Mouse (Mus musculus) kidney, adult 18-20 months (tissue): ENCODE results near the gene Lgi4.
A peak's percentile ranks its signal among the peaks of the same experiment; 100 is the strongest.

Source experiments
- DNase-seq: peaks from one replicate; pipeline ENCODE4 v3.0.0; 2021

Gene Lgi4

GRCm38 (mm10) chr7:31059108-31059507 lies at the start of gene Lgi4:
TSS of gene Lgi4 (plus strand) at chr7:31059342.
- DNase-seq, result peak; percentile 83

- no peak for DNase-seq
These were observed 46.2 kb upstream of the Lgi4 start for GRCm38 (mm10) chr7:31012971-31013370.

DNA sequence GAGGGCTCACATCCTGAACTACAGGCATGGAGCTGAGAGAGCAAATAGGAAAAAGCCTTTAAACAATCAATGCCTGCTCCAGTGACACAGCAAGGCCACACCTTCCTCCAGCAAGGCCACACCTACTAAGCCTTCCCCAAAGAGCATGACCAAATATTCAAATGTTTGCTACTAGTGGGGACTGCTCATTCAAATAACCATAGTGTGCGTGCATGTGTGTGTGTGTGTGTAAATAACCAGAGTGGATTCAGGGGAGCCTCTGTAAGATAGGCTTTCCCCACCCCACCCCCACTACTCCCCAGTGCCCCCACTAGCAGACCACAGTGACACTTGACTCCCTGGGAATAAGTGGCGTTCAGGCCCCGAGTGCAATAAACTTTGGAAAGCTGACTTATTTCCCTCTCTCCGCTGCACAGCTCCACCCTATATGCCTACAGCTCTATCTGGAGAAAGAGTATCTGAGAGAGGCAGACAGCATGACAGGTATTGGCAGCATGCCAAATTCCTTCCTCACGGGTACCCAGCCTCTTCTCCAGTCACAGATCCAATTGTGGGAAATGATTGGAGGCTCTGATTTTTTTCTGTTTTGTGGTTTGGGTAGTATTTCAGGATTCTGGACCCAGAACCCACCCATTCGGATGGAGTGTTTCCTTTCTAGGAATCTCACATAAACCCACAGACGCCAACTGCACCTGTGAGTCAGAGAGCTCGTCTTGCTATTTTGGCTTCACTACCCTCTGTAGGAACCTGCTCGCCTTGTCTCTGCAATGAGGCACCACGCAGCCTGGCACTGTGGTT lies 41.8 kb upstream of the Lgi4 start:
- DNase-seq, result no peak

- DNase-seq, result no peak
These were observed 30.5 kb upstream of the Lgi4 start for GRCm38 (mm10) chr7:31028609-31029008.

DNA sequence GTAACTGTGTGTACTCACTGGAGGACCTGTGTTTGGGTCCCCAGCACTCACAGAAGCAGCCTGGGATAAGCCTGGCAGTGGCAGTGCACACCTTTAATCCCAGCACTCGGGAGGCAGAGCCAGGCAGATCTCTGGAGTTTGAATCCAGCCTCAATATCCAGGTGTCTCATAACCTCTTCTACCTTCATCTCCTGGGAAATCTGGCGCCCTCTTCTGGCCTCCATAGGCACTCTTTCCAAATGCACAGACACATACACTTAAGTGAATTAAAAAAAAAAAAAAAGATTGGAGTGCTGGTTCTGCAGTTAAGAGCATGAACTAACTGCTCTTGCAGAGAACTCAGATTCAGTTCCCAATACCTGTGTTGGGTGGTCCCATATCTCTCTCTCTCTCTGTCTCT lies 28.4 kb upstream of the Lgi4 start:
- DNase-seq, result no peak

- DNase-seq, result no peak
These were observed 27.4 kb upstream of the Lgi4 start for GRCm38 (mm10) chr7:31031731-31032130.

GRCm38 (mm10) chr7:31033409-31034165 lies 25.6 kb upstream of the Lgi4 start:
- DNase-seq, result no peak

DNA sequence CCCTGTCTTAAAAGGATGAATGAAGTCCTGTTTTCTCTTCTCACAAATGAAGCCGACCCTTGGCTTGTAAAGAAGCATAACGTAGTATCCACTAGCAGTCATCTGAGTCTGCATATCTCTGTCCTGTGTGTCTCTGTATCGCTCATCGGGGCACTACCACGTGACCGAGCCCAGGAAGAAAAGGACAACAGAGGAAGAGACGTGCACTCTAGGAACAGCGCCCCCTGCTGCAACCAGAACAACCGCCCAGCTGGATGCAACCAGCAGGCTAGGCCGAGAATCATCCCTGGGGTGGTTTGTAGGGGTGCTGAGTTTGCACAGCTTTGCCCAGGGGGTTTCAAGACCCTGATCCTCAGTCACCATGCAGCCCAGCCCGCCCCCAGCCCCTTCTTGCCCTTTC lies 24.4 kb upstream of the Lgi4 start:
- no peak for DNase-seq

- no peak for DNase-seq
These were observed 23.9 kb upstream of the Lgi4 start for GRCm38 (mm10) chr7:31035291-31035690.

DNA sequence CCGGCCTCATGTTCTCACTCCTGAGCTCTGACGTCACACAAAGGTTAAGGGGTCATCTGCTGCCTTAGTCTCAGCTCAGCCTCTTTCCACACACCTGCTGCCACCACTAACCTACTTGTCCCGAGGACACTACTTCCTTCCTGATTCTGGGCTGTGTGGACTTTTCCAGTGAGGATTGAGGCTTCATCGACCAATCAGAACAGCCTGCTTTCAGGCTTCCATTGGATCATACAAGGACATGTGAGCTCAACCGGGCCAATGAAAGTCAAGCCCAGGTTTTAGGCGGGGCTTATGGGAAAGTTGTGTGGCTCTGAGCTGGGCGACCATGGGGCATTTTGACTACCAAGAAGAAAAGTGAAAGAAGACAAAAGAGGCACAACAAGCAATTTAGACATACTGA lies 22.2 kb upstream of the Lgi4 start:
- DNase-seq, result no peak

DNA sequence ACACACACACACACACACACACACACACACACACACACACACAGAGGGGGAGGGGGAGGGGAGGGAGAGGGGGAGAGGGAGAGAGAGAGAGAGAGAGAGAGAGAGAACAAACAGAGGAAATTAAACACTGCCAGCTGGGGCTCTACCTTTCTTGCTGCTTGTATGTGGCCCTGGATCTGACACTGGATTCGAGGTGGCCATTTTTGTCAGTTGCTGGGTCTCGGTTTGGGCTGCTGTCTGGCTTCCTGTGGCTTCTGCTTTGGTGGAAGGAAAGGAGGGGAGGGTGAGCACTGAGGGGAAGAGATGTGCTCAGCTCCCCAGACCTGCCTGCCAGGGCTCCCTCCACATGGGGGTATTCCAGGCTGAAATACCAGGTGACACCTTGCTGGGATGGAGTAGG lies 21.5 kb upstream of the Lgi4 start:
- DNase-seq, result no peak

DNA sequence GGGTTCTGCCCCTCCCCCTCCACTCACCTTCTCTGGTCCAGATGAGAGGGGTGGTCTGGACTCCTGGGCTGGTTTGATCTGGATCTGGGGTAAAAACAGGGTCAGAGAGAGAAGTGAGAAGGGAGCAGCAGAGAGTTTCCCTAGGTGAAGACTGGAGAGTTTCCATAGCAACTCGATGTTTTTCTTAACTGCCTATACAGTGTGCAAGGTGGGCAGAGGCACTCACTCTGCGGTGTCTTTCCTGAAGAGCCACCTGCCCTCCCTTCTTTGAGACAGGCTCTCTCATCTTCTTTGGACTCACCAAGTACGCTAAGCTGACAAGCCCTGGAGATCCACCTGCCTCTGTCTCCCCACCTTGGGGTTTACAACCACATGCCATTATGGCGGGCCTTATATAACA lies 20.1 kb upstream of the Lgi4 start:
- no peak for DNase-seq

DNA sequence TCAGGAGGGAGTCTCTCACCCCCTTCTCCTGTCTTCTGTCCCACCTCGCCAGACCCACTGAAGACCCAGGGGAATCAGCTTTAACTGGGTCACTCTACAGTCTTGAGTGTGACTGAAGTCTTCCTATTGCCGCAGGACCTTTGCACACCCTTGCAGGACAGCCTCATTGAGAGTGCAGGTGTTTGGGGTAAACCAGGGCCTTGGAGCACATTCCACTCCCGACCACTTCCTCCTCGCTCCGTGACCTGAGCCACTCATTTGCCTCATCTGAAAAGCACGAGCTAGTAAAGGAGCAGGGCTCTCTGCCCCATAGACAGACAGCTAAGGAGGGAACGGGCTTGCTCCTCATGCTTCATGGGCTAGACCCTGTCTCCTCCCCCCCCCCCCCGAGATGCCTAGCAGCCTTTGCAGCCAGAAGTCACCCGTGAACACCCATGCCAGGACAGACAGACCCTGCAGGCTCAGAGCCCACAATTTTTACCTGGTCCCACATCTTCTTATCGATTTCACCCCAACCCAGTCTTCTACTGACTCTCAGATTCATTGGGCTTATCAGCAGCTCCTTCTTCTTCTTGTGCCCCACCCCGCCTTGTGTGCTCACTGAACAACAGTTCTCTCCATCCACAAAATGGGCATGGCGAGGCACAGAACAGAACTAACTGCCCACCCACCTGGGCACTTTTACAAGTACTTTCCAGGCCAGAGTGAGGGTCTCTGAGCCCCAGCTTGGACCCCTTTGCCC lies 18.7 kb upstream of the Lgi4 start:
- DNase-seq, result no peak

GRCm38 (mm10) chr7:31041023-31041407 lies 18.1 kb upstream of the Lgi4 start:
- DNase-seq, result no peak

- DNase-seq, result peak; percentile 53
These were observed 17.4 kb upstream of the Lgi4 start for GRCm38 (mm10) chr7:31041662-31042315.

- no peak for DNase-seq
These were observed 16.7 kb upstream of the Lgi4 start, which contains the start of gene Fxyd5 for GRCm38 (mm10) chr7:31042431-31042910. TSS of gene Fxyd5 (minus strand) at chr7:31042481.

DNA sequence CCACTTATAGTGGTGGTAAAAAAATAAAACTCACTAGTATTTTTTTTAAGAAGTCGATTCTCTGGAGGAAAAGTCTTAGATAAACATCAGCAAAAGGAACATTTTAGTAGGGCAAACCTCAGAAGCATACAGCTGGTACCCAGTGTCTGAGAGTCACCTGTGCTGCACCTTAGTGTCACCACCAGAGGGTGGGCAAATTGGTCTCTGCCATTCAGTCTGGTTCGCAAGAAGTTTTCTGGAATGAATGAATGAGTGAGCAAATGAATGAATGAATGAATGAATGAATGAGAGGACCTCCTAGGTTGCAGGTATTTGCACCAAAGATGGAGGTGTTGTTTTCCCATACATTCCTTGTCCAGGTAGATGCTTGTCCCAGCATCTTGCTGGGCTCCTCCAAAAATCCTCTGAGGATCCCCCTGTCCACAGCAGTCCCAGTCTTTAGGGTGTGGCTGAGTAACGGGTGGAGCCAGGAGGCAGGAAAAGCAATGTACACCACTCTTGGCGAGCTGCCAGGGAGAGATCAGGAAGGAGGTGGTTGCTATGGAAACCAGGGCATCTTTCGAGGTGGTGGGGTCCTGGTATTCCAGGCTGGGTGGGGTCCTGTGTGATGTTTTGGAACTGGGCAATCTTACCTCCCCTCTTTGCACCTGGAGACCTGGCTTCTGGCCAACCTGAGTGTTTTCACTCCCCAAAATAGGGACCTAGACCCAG lies 9.9 kb upstream of the Lgi4 start:
- DNase-seq, result no peak

- no peak for DNase-seq
These were observed 9.3 kb upstream of the Lgi4 start for GRCm38 (mm10) chr7:31049846-31050281.

DNA sequence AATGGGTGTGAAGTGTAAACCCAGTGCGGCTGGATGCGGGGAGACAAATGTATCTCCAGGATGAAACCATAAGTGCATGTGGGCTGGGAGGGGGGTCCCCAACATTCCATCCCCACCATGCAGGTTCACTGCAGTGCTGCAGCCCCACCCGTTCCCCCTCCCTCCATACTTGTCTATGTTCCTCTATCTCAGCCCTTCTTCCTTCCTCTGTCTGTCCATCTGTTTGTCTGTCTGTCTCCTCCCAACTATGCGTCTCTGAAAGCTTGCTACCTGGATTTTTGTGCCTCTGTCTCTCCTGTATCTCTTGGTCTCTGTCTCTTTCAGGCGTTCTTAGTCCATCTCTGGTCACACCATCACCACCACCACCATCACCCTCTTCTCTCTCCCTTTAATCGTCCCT lies 8.7 kb upstream of the Lgi4 start:
- no peak for DNase-seq

- DNase-seq, result no peak
These were observed 8.2 kb upstream of the Lgi4 start for GRCm38 (mm10) chr7:31050921-31051320.

DNA sequence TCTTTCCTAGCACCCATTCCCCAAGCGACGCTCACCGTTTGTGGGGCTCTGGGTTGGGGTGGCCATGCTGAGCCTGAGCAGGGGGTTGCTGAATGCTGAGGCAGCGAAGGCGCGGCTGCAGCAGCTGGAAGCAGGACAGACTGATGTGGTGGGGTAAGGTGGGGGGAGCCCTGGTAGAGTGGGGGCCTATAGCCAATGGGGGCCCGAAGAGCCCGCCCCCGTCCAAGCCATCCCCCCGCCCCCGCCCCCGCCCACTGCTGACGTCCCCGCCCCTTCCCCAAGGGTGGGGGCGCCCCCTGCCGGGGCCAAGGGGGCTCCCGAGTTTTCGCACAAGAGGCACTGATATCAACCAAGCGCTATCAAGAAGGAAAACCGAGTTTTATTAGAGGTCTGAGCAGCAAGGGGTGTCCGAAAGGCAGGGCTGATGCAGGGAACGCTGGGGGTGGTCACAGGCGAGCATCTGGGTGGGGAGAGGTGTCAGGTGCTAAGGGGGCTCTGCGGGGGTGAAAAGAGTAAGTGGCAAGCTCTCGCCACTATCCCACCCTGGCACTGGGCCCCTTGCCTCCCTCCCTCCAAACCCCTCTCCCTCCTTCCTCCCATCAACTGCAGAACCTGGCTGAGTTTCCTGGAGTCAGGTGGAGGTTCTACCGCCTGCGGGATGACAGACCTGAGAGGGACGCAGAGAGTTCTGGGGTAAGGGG lies 7.7 kb upstream of the Lgi4 start, which contains the start of gene Fxyd7:
Gene Fxyd7, minus strand, starts transcription at position 147 of the 701 bp plus-strand sequence.
- no peak for DNase-seq
